Mouse (Mus musculus) MEL (cell line): ENCODE measurements around the gene Pcmt1. TPM values are rescaled to one million over a fixed set of nuclear protein-coding genes. Genes with fewer than 3 reads are reported as not detected.

ENCODE experiments used
- DNase-seq: peaks from one replicate; pipeline ENCODE4 v3.0.0; 2011; ENCODE audit warnings: low read depth, low spot score
- H3K27ac ChIP-seq: 2 replicates; pipeline ENCODE4 v1.5.1; 2012; ENCODE audit warnings: low read depth, mild to moderate bottlenecking, control low read depth, low read length, moderate library complexity; ENCODE audit not compliant: control insufficient read depth
- H3K27me3 ChIP-seq, 2 experiments: fragments of 150-350 bp in 1 of 2; sonication (generic) in 1 of 2; 2 replicates each; pipeline ENCODE4 v1.6.1; 2012; ENCODE audit warnings: low read length in 2 of 2, mild to moderate bottlenecking in 2 of 2, improper control_type of control experiment in 1 of 2, moderate library complexity in 1 of 2; ENCODE audit not compliant: insufficient read depth in 2 of 2, control insufficient read depth in 1 of 2
- H3K36me3 ChIP-seq, 2 experiments: 2 replicates each; pipeline ENCODE4 v1.6.1; 2012 to 2014; ENCODE audit warnings: low read length in 2 of 2, improper control_type of control experiment in 1 of 2, inconsistent platforms in 1 of 2, mild to moderate bottlenecking in 1 of 2; ENCODE audit not compliant: insufficient read depth in 2 of 2, control insufficient read depth in 1 of 2
- H3K4me1 ChIP-seq, 2 experiments: fragments of 150-350 bp in 1 of 2; sonication (generic) in 1 of 2; 2 replicates each; pipeline ENCODE4 v1.6.1; 2012; ENCODE audit warnings: low read length in 2 of 2, improper control_type of control experiment in 1 of 2, mild to moderate bottlenecking in 1 of 2; ENCODE audit not compliant: insufficient read depth in 2 of 2, control insufficient read depth in 1 of 2
- H3K4me3 ChIP-seq, 2 experiments: fragments of 150-350 bp in 1 of 2; sonication (generic) in 1 of 2; 2 replicates each; pipeline ENCODE4 v1.5.1; 2012; ENCODE audit warnings: low read depth in 2 of 2, low read length in 2 of 2, mild to moderate bottlenecking in 2 of 2, moderate library complexity in 2 of 2, control low read depth in 1 of 2, improper control_type of control experiment in 1 of 2; ENCODE audit not compliant: control insufficient read depth in 1 of 2, insufficient read depth in 1 of 2
- H3K79me2 ChIP-seq: 2 replicates; pipeline ENCODE4 v1.6.1; 2012; ENCODE audit warnings: mild to moderate bottlenecking, low read length, moderate library complexity; ENCODE audit not compliant: control insufficient read depth, poor library complexity, insufficient read depth
- H3K9ac ChIP-seq: 2 replicates; pipeline ENCODE4 v1.6.1; 2012; ENCODE audit warnings: low read depth, mild to moderate bottlenecking, control low read depth, low read length, moderate library complexity; ENCODE audit not compliant: control insufficient read depth, poor library complexity, severe bottlenecking
- H3K9me3 ChIP-seq: fragments of 150-350 bp; sonication (generic); replicated peaks from 2 replicates; pipeline ENCODE4 v1.6.1; 2012; ENCODE audit warnings: mild to moderate bottlenecking, low read length, improper control_type of control experiment, moderate library complexity; ENCODE audit not compliant: insufficient read depth
- CHD1 ChIP-seq: IDR thresholded peaks from 2 replicates; pipeline ENCODE4 v1.6.1; 2012; ENCODE audit warnings: low read depth, mild to moderate bottlenecking, inconsistent platforms, low read length, improper control_type of control experiment
- CHD2 ChIP-seq: IDR thresholded peaks from 2 replicates; pipeline ENCODE4 v1.6.1; 2011; ENCODE audit warnings: low read length, improper control_type of control experiment
- CTCF ChIP-seq, 3 experiments: IDR thresholded peaks in 2 of 3; conservative IDR thresholded peaks in 1 of 3; 2 replicates each; pipeline ENCODE4 v1.5.1; 2011 to 2012; ENCODE audit warnings: low read length in 3 of 3, low read depth in 2 of 3, mild to moderate bottlenecking in 2 of 3, improper control_type of control experiment in 1 of 3, inconsistent platforms in 1 of 3, mixed read lengths in 1 of 3, moderate library complexity in 1 of 3; ENCODE audit not compliant: control insufficient read depth in 1 of 3, insufficient read depth in 1 of 3, poor library complexity in 1 of 3, severe bottlenecking in 1 of 3
- ELF1 ChIP-seq: IDR thresholded peaks from 2 replicates; pipeline ENCODE4 v1.6.1; 2014; ENCODE audit warnings: low read depth, mild to moderate bottlenecking, inconsistent platforms, low read length, improper control_type of control experiment, moderate library complexity
- ETS1 ChIP-seq: IDR thresholded peaks from 2 replicates; pipeline ENCODE4 v1.6.1; 2012; ENCODE audit warnings: low read depth, mild to moderate bottlenecking, inconsistent platforms, low read length, improper control_type of control experiment, moderate library complexity
- GATA1 ChIP-seq: IDR thresholded peaks from 2 replicates; pipeline ENCODE4 v1.6.1; 2011; ENCODE audit warnings: low read depth, low read length, improper control_type of control experiment
- HCFC1 ChIP-seq: IDR thresholded peaks from 2 replicates; pipeline ENCODE4 v1.6.1; 2012; ENCODE audit warnings: low read depth, mild to moderate bottlenecking, inconsistent platforms, low read length, improper control_type of control experiment, moderate library complexity
- MAX ChIP-seq: IDR thresholded peaks from 2 replicates; pipeline ENCODE4 v1.6.1; 2011; ENCODE audit warnings: low read length, improper control_type of control experiment
- MXI1 ChIP-seq: IDR thresholded peaks from 2 replicates; pipeline ENCODE4 v1.6.1; 2011; ENCODE audit warnings: mild to moderate bottlenecking, low read depth, low read length, improper control_type of control experiment
- MYB ChIP-seq: IDR thresholded peaks from 2 replicates; pipeline ENCODE4 v1.6.1; 2011; ENCODE audit warnings: mild to moderate bottlenecking, low read depth, low read length, improper control_type of control experiment
- NELFE ChIP-seq: IDR thresholded peaks from 2 replicates; pipeline ENCODE4 v1.6.1; 2011; ENCODE audit warnings: low read depth, low read length, improper control_type of control experiment
- NRF1 ChIP-seq: IDR thresholded peaks from 2 replicates; pipeline ENCODE4 v1.6.1; 2014; ENCODE audit warnings: low read depth, mild to moderate bottlenecking, inconsistent platforms, low read length, improper control_type of control experiment, moderate library complexity; ENCODE audit not compliant: poor library complexity, insufficient read depth, severe bottlenecking
- POLR2A ChIP-seq, 2 experiments: IDR thresholded peaks; 2 replicates each; pipeline ENCODE4 v1.6.1; 2011 to 2012; ENCODE audit warnings: low read length in 2 of 2, mild to moderate bottlenecking in 2 of 2, control low read depth in 1 of 2, improper control_type of control experiment in 1 of 2, low read depth in 1 of 2, moderate library complexity in 1 of 2; ENCODE audit not compliant: control insufficient read depth in 1 of 2, insufficient read depth in 1 of 2, poor library complexity in 1 of 2
- POLR2AphosphoS2 ChIP-seq: IDR thresholded peaks from 2 replicates; pipeline ENCODE4 v1.6.1; 2011; ENCODE audit warnings: low read length, improper control_type of control experiment
- RAD21 ChIP-seq: IDR thresholded peaks from 2 replicates; pipeline ENCODE4 v1.6.1; 2011; ENCODE audit warnings: mild to moderate bottlenecking, low read depth, low read length, improper control_type of control experiment
- SIN3A ChIP-seq: IDR thresholded peaks from 2 replicates; pipeline ENCODE4 v1.6.1; 2012; ENCODE audit warnings: low read length, improper control_type of control experiment, inconsistent platforms
- SMC3 ChIP-seq: IDR thresholded peaks from 2 replicates; pipeline ENCODE4 v1.6.1; 2011; ENCODE audit warnings: low read depth, low read length, improper control_type of control experiment
- TBP ChIP-seq: IDR thresholded peaks from 2 replicates; pipeline ENCODE4 v1.8.0; 2011; ENCODE audit warnings: low read depth, low read length, improper control_type of control experiment
- UBTF ChIP-seq: IDR thresholded peaks from 2 replicates; pipeline ENCODE4 v1.6.1; 2012; ENCODE audit warnings: low read depth, mild to moderate bottlenecking, inconsistent platforms, low read length, improper control_type of control experiment, moderate library complexity, borderline replicate concordance; ENCODE audit not compliant: insufficient read depth
- USF1 ChIP-seq: IDR thresholded peaks from 2 replicates; pipeline ENCODE4 v1.6.1; 2014; ENCODE audit warnings: low read depth, mild to moderate bottlenecking, inconsistent platforms, low read length, improper control_type of control experiment, moderate library complexity
- ZMIZ1 ChIP-seq: IDR thresholded peaks from 2 replicates; pipeline ENCODE4 v1.6.1; 2012; ENCODE audit warnings: low read depth, mild to moderate bottlenecking, inconsistent platforms, low read length, improper control_type of control experiment, moderate library complexity
- ZNF384 ChIP-seq: IDR thresholded peaks from 2 replicates; pipeline ENCODE4 v1.6.1; 2012; ENCODE audit warnings: low read depth, mild to moderate bottlenecking, inconsistent platforms, low read length, improper control_type of control experiment
- polyA plus RNA-seq, 2 experiments: library from polyadenylated mRNA; stranded (reverse) in 1 of 2; unstranded in 1 of 2; fragments of >175 nt in 1 of 2; fragments of >200 nt in 1 of 2; gene quantifications; 2 replicates each; pipeline versions ENCODE4 v1.2.1 to v1.2.4; 2012; ENCODE audit warnings: low replicate concordance in 2 of 2, low read depth in 1 of 2; ENCODE audit not compliant: insufficient read length in 2 of 2, insufficient read depth in 1 of 2, missing spikeins in 1 of 2
- total RNA-seq: library from RNA; depleted of rRNA; stranded (reverse); fragments of 300-350 nt; gene quantifications from 2 replicates; pipeline ENCODE4 v1.2.3, GENCODE M21; 2012

Pcmt1 gene
- total and polyA plus RNA-seq, 3 experiments = 90.7 to 121 TPM; not detected in 1

DNA sequence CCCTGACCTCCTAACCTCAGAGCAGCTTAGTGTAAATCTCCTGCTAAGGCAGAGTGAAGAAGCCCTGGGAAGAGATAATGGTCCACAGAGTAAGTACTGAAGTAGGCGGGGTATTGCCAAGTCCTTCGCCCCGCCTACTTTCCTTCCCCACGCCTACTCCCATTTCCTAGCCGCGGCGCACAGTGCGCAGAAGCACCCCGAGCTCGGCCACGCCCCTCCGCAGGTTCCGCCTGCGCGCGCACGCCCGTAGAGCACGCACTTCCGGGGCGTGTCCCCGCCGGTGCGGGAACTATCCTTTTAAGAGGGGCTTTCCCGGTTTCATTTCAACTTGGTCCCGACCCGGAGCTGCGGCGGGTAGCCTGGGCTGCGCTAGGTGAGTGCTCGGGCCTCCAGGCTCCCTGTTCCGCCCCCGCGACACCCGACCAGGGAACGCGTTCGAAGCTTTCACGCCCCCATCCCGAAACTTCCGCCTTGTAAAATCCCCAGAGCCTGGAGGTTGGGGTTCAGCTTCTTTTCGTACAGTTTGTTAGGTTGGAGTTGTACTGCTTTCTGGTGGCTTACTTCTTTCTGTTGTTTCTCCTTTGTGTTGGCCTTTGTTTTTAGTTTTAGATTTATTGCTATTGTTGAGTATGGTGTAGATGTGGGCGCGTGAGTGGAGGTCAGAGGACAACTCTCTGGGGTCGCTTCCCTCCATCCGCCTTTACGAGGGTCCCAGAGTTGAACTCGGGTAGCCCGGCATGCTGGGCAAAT is 45.0 kb upstream of the Pcmt1 start, which contains the start of gene Katna1:
Katna1 (plus strand) TSS at position 250 of the 750 bp plus-strand sequence.
- Histone ChIP-seq H3K27ac (peak within 1 kb of the TSS; percentile 81), H3K79me2 (peaks cover 40% of the 10 kb centered on the region), H3K9ac (peak within 1 kb of the TSS; percentile 85), H3K9me3 (no peaks in the 10 kb centered on the region), H3K27me3 (no peaks in the 10 kb centered on the region), H3K4me1 (peaks cover 6 to 12% of the 10 kb centered on the region in 2 experiments; a peak in 3 of 4 replicates), H3K4me3 (peak within 1 kb of the TSS; percentile 79 to 87), H3K36me3 (peaks cover 0 to 20% of the 10 kb centered on the region in 2 experiments; a peak in 2 of 4 replicates)
- peak; percentile 87 for TF ChIP-seq ELF1
- TF ChIP-seq NRF1 = peak; percentile 96
- peak; percentile 80 to 94 for TF ChIP-seq POLR2A (IDR thresholded peaks at IDR 0.05; ENCODE audit: control insufficient read depth in 1 of 2, insufficient read depth in 1 of 2, low read depth in 1 of 2, low read length in 2 of 2, poor library complexity in 1 of 2)
- TF ChIP-seq POLR2AphosphoS2 = peak; percentile 74; the same call in 1 of the 2 replicates
- 0 out of 2 replicates have a peak, but pooled peaks have one; percentile 46 for TF ChIP-seq UBTF
- TF ChIP-seq GATA1 = peak; percentile 13; the same call in 1 of the 2 replicates
- no peak for TF ChIP-seq RAD21
- TF ChIP-seq SIN3A = peak; percentile 74
- TF ChIP-seq CHD1 = no peak
- peak; percentile 85 for TF ChIP-seq TBP
- no peak for TF ChIP-seq ETS1
- TF ChIP-seq HCFC1 = peak; percentile 83
- no peak for TF ChIP-seq MYB
- TF ChIP-seq CHD2 = no peak
- peak; percentile 85 for TF ChIP-seq ZMIZ1
- TF ChIP-seq NELFE = peak; percentile 94
- TF ChIP-seq MXI1 = peak; percentile 38; the same call in 1 of the 2 replicates
- peak; percentile 98 for DNase-seq

DNA sequence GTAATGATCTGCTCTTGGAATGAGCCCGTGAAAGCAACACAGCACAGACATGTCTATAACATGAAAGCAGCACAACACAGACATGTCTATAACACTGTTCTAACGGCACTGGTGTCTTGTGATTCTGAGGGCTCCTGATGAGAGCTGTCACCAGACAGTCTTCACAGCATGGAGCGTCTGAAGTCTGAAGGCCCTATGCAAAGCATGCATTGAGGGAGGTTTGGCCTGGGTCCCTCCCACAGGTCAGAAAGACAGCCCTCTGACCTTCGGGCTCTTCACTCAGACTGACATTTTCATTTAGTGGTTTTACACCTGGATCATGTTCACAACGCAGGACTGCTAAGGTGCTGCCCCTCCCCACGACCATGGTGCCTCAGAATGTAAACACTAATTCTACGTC is 34.1 kb upstream of the Pcmt1 start:
- H3K4me3 ChIP-seq = no peak overlapping the region
- TF ChIP-seq MXI1 (no peak), CHD2 (no peak), RAD21 (no peak), ZNF384 (no peak), SMC3 (no peak), ETS1 (no peak), SIN3A (no peak), POLR2A (IDR thresholded peaks at IDR 0.05; ENCODE audit: control insufficient read depth in 1 of 2, insufficient read depth in 1 of 2, low read depth in 1 of 2, low read length in 2 of 2, poor library complexity in 1 of 2) (no peak), MAX (no peak), USF1 (no peak), CTCF (IDR thresholded peaks at IDR 0.05 in 2 of 3, conservative IDR thresholded peaks at IDR 0.05 in 1 of 3; ENCODE audit: control insufficient read depth in 1 of 3, insufficient read depth in 1 of 3, low read depth in 2 of 3, low read length in 3 of 3, poor library complexity in 1 of 3, severe bottlenecking in 1 of 3) (no peak)
- TF ChIP-seq, all 39 proteins: peak for 0
- Histone ChIP-seq H3K9ac (no peak overlapping the region), H3K79me2 (no peaks in the 10 kb centered on the region), H3K36me3 (peaks cover 0 to 29% of the 10 kb centered on the region in 2 experiments; a peak in 2 of 4 replicates), H3K27me3 (no peaks in the 10 kb centered on the region), H3K27ac (no peak overlapping the region), H3K9me3 (no peaks in the 10 kb centered on the region), H3K4me1 (no peaks in the 10 kb centered on the region; a peak in 1 of 4 replicates)
- DNase-seq = no peak
